Mouse (Mus musculus): ENCODE data around the gene Sept4. TPM values are rescaled to one million over a fixed set of nuclear protein-coding genes. Genes with fewer than 3 reads are reported as not detected.
A peak's percentile ranks its signal among the peaks of the same experiment; 100 is the strongest.

Gene Sept4
- total RNA-seq (2021) = 44.4 and 45.3 TPM in 2 replicates
- long read RNA-seq, experiment 1, transcript Sept4-206 (11 exons, 1,303 nt) = major isoform, 6 of 42 reads
- long read RNA-seq, experiment 1, transcript Sept4-205 (12 exons, 1,678 nt) = minor isoform, 5 of 42 reads
- long read RNA-seq, experiment 1, partial matches to known transcripts = 7 of 42 reads
- long read RNA-seq, experiment 1, other reads (novel, unspliced or antisense) = 20 of 42 reads
- long read RNA-seq, experiment 2, partial matches to known transcripts = 9 of 42 reads
- long read RNA-seq, experiment 2, other reads (novel, unspliced or antisense) = 25 of 42 reads

DNA sequence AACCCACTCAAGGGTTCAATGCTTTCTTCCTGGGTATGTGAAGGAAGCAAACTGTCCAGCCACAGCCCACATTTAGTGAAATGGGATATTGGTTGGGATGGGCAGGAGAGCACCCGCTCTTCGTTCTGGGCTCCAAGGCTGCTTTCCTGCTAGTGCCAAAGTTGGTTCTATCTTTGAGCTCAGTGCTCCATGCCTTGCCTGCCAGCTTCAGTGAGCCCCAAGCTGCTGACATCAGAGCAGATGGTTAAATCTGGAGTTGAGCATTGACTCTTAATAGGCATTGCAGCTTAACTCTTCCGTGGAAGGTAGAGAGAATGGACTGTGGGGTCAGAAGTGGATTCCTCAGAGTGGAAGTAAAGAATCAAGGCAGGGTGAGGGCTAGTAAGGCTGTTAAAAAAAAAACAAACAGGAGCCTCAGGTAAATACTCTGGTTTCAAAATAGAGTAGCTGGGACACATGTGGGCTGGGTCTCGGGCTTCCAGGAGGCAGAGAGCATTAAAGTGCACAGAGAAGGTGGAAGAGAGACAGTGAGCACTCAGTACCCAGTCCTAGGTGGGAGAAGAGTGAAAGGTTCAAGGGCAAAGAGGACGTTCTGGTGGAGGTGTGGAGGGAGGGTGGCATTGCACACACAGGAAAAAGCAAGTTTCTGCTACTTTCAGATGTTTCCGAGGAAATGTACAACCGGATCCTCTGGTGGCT lies at the start of gene Sept4:
TSS of gene Sept4 (plus strand) at position 649 of the 699 bp plus-strand sequence.
- no peak for DNase-seq

DNA sequence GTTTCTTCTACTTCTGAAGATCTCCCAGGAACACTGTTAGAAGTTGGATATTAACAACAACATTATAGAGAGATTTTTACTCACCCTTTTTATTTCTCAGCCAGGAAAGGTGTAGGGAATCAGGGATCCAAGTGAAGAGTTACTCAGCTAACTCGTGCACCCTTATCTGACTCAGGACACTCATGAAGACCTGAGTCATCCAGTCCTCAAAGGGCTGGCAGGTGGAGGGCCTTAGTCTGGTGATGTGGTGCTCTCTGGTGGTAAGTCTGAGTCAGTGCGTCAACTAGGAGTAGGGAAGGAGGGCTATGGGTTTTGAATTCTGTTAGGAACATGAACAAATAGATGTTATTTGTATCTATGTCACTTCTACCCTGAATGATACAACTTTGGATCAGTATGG lies 49.4 kb upstream of the Sept4 start:
- DNase-seq = peak; percentile 70

DNA sequence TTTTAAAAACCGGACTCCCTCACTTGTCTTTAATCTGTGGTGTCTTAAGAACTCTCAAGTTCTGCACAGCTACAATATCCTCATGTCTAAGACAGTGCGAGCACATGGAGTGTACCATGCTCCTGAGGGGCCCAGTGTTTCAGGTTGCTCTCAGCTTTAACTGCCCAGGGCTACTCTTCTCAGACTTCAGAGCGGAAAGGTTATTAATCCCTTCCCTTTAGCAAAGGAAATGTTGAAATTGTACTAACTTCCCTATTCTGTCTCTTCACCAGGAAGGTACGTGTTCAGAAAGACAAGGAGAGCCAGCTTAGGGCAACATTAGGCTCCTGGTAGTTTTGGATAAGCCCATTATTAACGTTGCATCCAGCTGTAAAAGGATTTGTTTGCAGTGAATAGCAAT lies 45.2 kb upstream of the Sept4 start:
- DNase-seq = no peak

DNA sequence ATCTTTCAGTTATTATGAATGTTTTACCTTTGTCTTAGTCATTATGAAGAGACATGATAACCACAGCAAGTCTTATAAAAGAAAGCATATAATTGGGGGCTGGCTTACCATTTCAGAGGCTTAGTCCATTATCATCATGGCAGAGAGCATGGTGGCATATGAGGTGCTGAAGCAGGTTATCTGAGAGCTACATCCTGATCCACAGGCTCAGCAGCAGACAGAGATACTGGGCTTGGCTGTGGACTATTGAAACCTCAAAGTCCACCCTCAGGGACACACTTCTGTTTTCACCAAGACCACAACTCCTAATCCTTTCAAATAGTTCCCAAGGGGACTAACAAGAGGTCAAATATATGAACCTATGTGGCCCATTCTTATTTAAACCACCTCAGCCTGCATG lies 44.7 kb upstream of the Sept4 start:
- DNase-seq = no peak

DNA sequence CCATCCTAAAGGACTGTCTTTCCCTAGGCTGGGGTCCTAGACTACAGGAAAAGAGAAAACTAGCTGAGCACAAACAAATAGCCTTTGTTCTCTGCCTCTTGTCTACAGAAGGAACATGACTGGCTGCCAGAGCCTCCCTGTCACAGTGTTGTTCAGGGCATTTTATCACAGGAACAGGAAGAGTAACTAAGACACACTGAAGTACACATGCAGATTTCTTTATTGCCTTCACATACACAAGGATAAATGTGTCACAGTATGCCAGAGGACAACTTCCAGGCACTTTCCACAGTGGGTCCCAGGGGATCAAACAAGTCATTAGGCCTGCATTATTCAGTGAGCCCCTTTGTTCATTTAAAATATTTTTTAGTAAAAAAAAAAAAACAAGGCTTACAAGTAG lies 43.9 kb upstream of the Sept4 start:
- DNase-seq = no peak

DNA sequence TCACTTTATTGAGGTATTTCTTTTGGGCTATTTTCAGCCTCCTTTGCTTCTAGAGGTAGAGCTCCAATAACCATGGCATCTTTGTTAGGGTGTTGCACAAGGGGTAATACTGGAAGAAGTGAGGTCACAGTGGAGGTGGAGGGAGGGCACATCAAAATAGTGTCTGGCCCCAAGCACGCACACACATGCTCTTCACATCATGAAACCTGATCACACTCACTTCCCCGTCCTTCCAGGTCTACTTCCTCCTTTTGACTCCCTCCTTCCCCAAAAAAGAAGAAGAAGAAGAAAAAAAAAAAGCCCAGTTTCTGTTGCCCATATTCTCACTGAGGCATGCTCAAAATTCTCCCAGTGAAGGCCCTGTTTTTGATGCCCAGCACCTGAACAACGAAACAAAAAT lies 41.3 kb upstream of the Sept4 start:
- no peak for DNase-seq

DNA sequence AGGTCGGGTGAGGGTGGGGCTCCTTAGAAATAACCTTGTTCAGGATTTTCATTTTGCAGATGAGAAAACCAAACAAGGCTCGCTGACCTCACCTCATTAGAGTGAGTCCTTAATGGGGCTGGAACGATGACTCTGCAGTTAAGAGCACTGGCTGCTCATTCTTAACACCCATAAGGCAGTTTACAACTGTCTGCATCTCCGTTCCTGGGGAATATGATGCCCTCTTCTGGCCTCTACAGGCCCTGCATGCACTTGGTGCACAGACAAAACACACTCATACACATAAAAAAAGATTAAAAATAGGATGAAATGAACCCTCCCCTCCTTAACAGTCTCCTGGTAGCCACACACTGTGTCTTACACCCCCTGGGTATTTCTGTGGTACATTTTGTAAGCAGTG lies 40.7 kb upstream of the Sept4 start:
- no peak for DNase-seq

DNA sequence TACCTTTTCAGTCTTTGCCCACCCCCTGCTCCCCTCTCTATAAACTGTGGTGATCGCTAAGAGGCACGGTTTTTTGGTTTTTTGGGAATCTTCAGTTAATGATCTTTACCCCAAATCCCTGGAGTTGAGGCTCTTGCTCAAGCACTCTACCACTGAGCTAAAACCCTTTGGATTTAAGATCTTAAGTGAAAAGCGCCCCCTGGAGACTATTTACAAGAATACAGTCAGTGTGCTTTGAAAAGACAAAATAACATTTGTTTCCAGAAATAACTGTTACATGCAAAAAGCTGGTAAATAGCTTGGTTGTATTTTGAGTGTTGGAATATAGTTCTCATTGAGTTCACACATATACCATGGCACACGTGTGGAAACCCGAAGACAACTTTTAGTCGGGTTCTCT lies 37.0 kb upstream of the Sept4 start:
- DNase-seq = no peak

DNA sequence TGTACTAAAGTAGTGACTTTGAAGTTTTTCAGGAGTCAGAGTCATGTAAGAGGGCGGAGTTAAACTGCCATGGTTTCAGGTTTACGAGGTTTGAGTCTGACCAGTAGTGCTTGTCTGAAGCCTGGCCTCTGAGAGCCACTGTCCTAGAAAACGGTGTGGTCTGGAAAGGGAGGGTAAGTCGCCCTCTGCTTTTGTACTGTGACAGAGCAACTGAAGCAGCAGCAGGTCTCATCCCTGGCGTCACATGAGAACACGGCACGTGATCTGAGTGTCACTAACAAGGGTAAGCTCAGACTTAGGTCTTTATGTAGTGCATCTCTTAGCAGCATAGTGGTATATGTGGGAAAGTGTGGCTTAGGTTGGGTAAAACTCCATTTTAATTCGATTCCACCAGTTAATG lies 26.4 kb upstream of the Sept4 start:
- DNase-seq = peak; percentile 26

DNA sequence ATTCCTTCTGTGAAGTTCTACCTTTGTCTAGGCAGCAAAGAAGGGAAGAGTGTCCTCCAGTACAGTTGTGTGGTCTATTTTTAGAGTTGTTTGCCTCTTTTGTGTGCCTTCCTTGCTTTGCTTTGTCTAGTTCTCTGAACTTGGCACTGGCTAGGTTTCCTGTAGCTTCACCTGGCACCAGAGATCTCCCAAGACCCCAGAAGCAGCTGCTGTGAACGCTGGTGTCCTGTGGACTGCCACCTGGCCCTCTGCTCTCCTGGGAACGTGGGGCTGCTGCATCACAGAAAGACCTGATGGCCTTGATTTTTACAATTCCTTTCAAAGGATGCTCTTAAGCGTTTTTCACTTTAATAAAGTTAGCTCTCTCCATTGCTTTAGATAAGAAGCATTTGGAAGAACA lies 25.8 kb upstream of the Sept4 start:
- DNase-seq = no peak

DNA sequence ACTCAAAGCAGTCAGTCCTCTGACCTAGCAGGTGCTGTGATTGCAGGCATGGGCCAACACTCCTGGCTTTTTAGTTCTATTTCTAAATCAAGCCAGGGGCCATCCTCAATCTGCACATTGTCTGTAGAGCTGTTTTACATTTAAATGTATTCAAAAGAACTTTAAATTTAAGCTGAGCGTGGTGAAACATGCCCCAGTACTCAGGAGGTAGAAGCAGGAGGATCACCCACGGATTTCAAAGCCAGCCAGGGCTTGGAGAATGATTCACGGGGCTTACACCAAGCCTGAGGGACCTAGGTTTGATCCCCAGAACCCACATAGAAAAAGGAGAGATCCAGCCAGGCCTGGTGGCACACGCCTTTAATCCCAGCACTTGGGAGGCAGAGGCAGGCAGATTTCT lies 15.4 kb upstream of the Sept4 start:
- no peak for DNase-seq

DNA sequence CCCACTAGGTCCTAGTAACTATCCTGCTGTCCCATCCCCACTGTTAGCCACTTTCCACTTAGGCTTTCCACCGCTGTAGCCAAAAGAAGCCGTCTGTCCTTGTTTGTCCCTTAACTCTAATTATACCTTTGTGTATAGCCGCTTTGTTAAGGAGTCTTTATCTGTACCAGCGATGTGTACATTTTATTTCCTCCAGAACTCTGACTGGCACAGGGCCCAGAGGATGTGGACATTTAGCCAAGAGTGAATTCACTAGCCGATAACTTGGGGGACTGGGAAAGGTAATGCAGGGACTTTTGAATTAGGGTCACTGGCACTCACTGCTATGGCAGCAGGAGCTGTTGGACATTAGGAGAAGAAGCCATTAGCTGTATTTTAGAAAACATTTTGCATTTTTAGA lies 14.3 kb upstream of the Sept4 start:
- DNase-seq = no peak

DNA sequence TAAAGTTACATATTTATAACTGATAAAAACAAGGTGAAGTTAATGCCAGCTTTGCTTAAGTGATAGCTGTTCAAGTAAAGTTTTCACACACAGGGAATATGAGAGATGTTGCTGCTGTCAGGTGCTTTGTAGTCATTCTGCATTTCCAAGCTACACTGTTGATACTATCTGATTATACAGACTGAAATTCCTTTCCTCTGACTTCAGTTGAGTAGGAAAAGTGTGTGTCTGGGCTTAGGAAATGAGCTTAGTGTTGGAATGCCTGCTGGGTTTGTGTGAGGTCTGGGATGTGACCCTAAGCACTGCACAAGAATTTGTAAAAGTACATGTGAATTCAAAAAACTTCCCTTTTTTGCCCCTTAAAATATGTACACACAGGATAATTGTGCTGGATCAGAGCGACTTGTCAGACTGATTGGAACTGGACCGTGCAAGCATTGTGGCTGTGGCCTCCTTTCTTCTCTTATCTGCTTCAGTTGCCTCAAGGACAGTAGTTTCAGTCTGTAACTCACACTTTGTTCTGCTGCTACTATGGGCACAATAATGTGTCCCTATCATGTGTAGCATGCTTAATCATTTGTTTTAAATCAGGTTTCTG lies 13.5 kb upstream of the Sept4 start:
- DNase-seq = no peak

DNA sequence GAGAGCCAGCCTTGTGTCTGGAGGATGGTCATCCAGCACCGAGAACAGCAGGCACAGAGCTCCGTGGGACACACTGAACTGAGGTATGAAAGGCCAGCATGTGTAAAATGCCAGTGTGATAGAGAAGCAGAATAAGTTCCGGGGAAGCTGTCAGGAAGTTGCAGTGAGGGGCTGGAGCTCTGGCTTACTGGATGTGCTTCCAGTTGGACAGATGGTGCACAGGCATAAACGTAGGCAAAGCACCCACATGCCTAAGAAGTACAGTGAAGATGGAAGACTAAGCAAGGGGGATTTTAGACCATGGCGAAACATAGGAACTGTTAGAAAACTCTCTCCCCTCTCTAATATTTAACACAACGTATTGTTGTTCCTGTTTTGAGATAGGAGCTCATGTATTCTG lies 7.5 kb upstream of the Sept4 start:
- DNase-seq = no peak

DNA sequence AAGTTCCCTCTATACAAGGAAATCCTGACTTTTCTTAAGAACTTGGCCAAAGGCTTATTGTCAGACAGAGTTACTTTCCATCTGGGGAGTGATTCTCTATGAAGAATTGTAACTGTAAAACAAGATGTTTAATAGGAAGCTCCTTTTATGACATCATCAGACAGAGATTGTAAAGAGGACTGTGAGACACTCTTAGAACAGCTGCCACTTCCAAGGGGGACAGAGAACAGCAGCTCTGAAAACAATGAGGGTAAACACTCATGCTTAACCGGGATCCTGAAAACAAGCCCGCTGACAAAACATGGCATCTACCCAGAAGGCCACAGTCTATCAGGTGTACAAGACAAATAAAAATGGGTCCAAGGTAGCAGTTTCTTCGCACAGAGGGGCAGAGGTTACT lies 2.2 kb upstream of the Sept4 start, which contains the start of gene Gm11492:
TSS of gene Gm11492 (plus strand) at position 153 of the 400 bp plus-strand sequence.
- no peak for DNase-seq

DNA sequence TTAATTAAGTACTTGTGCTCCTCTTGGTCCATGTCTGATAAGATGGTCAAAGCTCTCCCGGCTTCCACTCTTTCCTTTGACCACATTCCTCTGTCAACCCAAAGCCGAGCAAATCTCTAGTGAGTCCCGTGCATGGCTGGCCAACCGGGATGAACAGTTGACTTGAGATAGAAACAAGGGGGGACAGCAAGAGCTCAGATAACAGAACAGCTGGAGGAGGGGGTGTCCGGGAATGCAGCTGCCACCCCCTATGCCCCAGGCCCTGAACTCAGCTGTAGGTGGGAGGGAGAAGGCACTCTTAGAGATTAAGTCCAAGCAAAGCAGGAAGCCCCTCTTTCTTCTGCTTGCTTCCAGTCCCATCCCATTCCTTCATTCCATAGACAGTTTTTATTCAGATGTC lies 2.0 kb downstream of the Sept4 start:
- no peak for DNase-seq

DNA sequence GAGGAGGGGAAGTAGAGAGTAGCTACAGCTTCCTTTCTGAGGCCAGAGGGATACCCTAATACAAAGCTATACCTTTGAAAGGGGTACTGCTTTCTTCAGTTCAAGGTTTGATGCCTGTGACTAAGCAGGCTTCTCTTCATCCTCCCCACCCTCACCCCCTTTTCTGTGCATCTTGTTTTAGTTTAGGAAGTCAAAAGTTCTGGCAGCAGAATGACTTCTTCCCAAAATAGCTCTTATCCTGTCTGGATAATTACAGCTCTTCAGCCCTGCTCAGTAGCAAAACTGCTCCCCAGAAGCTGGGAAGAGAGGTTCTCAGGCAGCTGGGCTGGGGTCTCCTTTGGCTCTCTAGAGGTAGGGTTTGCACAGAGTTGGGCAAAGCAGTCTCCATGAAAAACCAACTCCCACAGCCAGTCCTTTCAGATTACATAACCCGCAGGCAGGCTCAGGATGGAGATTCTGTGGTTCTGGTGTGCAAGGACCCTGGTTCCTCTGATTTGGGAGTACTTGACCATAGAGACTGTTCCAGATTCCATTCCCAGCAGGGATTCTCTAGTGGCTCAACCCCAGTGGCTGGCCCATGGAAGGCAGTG lies 2.8 kb downstream of the Sept4 start:
- no peak for DNase-seq

DNA sequence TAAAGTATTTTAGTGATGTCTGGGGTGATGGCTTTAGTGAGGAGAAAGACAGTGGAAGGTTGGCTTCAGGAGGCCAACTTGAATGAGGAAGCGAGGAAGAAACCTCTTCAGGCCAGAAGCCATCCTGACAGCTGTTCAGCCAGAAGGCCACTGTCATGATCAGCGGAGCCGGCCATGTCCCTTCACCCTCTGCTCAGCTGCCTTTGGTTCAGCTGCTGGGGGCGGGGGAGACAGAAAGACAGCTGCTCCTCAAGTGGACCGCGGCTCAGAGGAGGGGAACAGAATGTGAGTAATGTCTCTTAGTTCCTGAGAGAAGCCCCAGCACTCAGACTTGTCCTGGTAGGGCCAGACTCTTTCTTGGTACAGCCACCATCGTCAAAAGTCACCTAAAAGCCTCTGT lies 5.0 kb downstream of the Sept4 start:
- no peak for DNase-seq

DNA sequence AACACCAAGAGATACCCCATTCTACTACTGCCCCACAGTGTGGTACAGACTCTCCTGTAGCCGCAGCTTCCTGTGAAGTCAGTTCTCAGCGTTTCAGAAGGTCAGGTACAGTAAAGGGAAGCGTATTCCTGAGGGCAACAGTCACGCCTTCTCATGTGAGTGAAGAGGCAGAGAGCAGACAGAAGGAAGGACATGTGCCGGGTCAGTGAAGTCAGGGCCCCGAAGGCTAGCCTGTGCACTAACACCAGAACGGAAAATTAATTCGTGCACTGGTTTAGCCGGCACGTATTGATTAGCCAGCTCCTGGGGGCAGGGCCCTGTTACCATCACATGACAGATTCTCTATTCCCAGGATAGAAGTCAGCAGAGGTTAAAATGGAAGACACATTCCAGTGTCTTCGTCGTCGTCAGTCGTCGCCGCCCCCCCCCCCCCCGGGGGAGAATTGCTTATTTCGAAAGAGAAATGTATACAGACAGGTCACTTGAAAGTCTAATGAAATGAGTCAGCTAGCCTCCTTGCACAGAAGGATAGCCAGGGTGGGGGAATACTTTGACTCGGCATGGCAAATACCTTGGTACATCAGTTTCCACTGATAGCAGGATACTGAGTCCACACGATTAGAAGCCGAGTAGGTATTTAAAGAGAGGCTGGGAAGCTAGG lies 5.9 kb downstream of the Sept4 start:
- no peak for DNase-seq

DNA sequence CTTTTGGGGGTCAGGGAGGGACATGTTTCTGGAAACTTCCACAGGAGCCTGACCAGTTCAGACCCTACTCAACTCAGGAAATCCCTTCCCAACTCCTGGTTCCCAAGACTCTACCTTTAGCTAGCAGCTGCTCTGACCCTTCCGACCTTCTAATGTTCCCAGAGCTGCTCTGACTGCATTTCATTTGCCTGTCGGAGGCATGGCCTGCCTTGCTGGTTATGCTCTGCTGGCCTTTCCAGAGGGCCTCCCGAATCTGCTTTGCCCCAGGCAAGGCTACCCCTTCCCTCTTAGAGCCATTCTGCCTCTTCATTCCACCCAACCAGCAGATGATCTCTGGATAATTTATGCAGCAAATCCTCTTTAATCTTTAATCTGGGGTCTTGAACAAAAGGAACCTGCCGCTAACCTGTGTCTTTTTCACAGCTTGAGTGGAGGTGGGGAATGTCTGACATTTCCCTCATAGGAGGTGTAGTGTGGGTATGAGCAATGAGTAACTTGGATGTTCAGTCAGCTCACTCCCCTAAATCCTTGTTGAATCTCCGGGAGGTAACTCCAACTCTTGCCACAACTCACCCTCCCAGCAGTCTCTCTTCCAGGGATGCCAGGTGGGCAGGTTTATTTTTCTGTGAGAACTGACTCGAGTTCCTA lies 9.0 kb downstream of the Sept4 start:
- no peak for DNase-seq

DNA sequence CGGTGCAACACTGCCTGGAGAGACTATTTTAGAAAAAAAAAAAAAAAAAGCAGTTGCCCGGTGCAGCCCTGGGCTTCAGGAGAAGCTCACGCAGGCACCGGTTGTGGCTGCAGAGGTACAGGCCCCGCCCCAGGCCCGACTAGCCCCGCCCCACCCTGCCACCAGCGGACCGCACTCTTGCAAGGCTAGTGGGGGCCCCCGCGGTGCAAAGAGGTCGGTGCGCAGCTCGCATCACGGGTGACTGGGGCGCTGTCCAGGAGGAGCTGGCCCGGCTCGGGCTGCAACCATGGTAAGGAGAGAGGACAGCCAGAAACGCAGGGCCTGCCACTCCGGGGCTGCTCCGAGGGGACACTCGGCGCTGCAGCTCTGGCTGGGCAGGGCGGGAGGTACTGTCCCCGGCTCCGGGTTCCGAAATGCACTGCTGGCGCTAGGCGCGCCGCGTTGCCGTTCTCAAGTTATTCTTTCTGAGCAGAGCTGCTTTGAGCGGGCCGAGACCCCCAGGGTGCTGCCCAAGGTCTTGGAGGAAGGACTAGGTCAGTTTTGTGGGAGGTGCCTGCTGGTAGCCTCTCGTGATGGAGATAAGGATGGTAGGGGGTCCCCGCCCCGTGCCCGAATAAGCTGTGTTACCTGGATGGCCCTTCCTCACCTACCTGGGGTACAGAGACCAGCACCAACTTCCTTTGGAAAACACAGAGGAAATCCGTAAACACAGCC lies 9.7 kb downstream of the Sept4 start:
- DNase-seq = peak; percentile 85

All from adrenal gland, postnatal 14 days (tissue).